Mouse (Mus musculus) intestine, postnatal 0 days (tissue): Measurements from ENCODE around the gene Lrfn1. TPM values are rescaled to one million over a fixed set of nuclear protein-coding genes. Genes with fewer than 3 reads are reported as not detected.

Experiments
- ATAC-seq: fragments of 200-750 bp; cut with Nextera tagmentation; 2 replicates; pipeline ENCODE4 v1.8.0; 2017; ENCODE audit warnings: mild to moderate bottlenecking, moderate TSS enrichment, moderate library complexity
- H3K27ac ChIP-seq: fragments of 300-500 bp; sonication (generic); 2 replicates; pipeline ENCODE4 v1.5.1; 2014; ENCODE audit warnings: mild to moderate bottlenecking, low read depth, low read length, moderate library complexity
- H3K27me3 ChIP-seq: fragments of 300-500 bp; sonication (generic); replicated peaks from 2 replicates; pipeline ENCODE4 v1.6.1; 2014; ENCODE audit warnings: low read length, mixed read lengths; ENCODE audit not compliant: control insufficient read depth, insufficient read depth
- H3K36me3 ChIP-seq: fragments of 300-500 bp; sonication (generic); 2 replicates; pipeline ENCODE4 v1.6.1; 2014; ENCODE audit warnings: mild to moderate bottlenecking, moderate library complexity; ENCODE audit not compliant: control insufficient read depth, insufficient read depth
- H3K4me1 ChIP-seq: fragments of 300-500 bp; sonication (generic); replicated peaks from 2 replicates; pipeline ENCODE4 v1.6.1; 2014; ENCODE audit warnings: antibody characterized with exemption, low read length, mixed read lengths; ENCODE audit not compliant: control insufficient read depth, insufficient read depth
- H3K4me2 ChIP-seq: fragments of 300-500 bp; sonication (generic); replicated peaks from 2 replicates; pipeline ENCODE4 v1.6.1; 2014; ENCODE audit warnings: low read depth, mild to moderate bottlenecking, moderate library complexity
- H3K4me3 ChIP-seq: fragments of 300-500 bp; sonication (generic); 2 replicates; pipeline ENCODE4 v1.5.1; 2014; ENCODE audit warnings: low read depth, low read length
- H3K9ac ChIP-seq: fragments of 300-500 bp; sonication (generic); 2 replicates; pipeline ENCODE4 v1.6.1; 2014; ENCODE audit warnings: mild to moderate bottlenecking, low read depth, low read length
- H3K9me3 ChIP-seq: fragments of 300-500 bp; sonication (generic); 2 replicates; pipeline ENCODE4 v1.6.1; 2016; ENCODE audit warnings: mixed run types; ENCODE audit not compliant: control insufficient read depth
- CTCF ChIP-seq: sonication (generic); IDR thresholded peaks from 2 replicates; pipeline ENCODE4 v1.5.1; 2016; ENCODE audit warnings: low read depth, mild to moderate bottlenecking, control low read depth, antibody characterized with exemption, moderate library complexity
- WGBS: fragments of 180-500 bp; shearing (Covaris S2); extraction: QIAGEN DNeasy Blood & Tissue Kit; methylation state at CpG from one replicate; pipeline ENCODE4 v1.1.7; 2014; 5-methylcytosine and 5-hydroxymethylcytosine counted together
- polyA plus RNA-seq: library from polyadenylated mRNA; unstranded; fragments of >200 nt; fragmentation: Nextera tagmentation; extraction: Ambion mirVana; gene quantifications from 2 replicates; pipeline ENCODE4 v1.2.1, GENCODE M21; 2015

Gene Lrfn1
- polyA plus RNA-seq, result 0.55 and 0.82 TPM in 2 replicates

GRCm38 (mm10) chr7:28451531-28452360 lies at the start of gene Lrfn1:
Gene Lrfn1, plus strand, starts transcription at chr7:28451980.
- H3K27me3 ChIP-seq, result no peaks in the 10 kb centered on the region
- no peaks in the 10 kb centered on the region for H3K36me3 ChIP-seq
- under 1% methylated on average over 53 of the region's 97 CpGs for WGBS
- no peak for TF ChIP-seq CTCF
- ATAC-seq, result 0 out of 2 replicates have a peak, but pooled peaks have one; percentile 39
- H3K4me3 ChIP-seq, result peak within 1 kb of the TSS; percentile 59
- no peaks in the 10 kb centered on the region for H3K4me1 ChIP-seq
- H3K9me3 ChIP-seq, result no peaks in the 10 kb centered on the region
- peak within 1 kb of the TSS; percentile 59 for H3K9ac ChIP-seq
- H3K4me2 ChIP-seq, result peak within 1 kb of the TSS; percentile 92
- no peak within 1 kb of the TSS for H3K27ac ChIP-seq

- 0 out of 2 replicates have a peak, but pooled peaks cover 7% of the 10 kb centered on the region for H3K4me1 ChIP-seq
- H3K4me3 ChIP-seq, result no peak overlapping the region
- no peak overlapping the region for H3K4me2 ChIP-seq
- peak overlapping the region; percentile 82 for H3K27ac ChIP-seq
- no peaks in the 10 kb centered on the region for H3K9me3 ChIP-seq
- peak; percentile 87 for ATAC-seq
- WGBS, result 40% methylated on average over 3 of the region's 3 CpGs
- no peak for TF ChIP-seq CTCF
- no peak overlapping the region for H3K9ac ChIP-seq
- no peaks in the 10 kb centered on the region for H3K27me3 ChIP-seq
- peaks cover 72% of the 10 kb centered on the region for H3K36me3 ChIP-seq
These were observed 40.8 kb upstream of the Lrfn1 start for GRCm38 (mm10) chr7:28410841-28411475.

GRCm38 (mm10) chr7:28412826-28413225 lies 39.0 kb upstream of the Lrfn1 start:
- H3K4me2 ChIP-seq, result no peak overlapping the region
- peak; percentile 58 for TF ChIP-seq CTCF
- H3K4me3 ChIP-seq, result no peak overlapping the region
- H3K9me3 ChIP-seq, result no peaks in the 10 kb centered on the region
- 63% methylated on average over 4 of the region's 4 CpGs for WGBS
- H3K27me3 ChIP-seq, result no peaks in the 10 kb centered on the region
- H3K9ac ChIP-seq, result no peak overlapping the region
- 0 out of 2 replicates have a peak, but pooled peaks cover 7% of the 10 kb centered on the region for H3K4me1 ChIP-seq
- no peak overlapping the region for H3K27ac ChIP-seq
- H3K36me3 ChIP-seq, result peaks cover 65% of the 10 kb centered on the region
- no peak for ATAC-seq

- H3K36me3 ChIP-seq, result peaks cover 42% of the 10 kb centered on the region
- no peaks in the 10 kb centered on the region for H3K9me3 ChIP-seq
- H3K27me3 ChIP-seq, result no peaks in the 10 kb centered on the region
- no peaks in the 10 kb centered on the region for H3K4me1 ChIP-seq
- no peak overlapping the region for H3K9ac ChIP-seq
- no peak overlapping the region for H3K4me2 ChIP-seq
- no peak overlapping the region for H3K4me3 ChIP-seq
- no peak for ATAC-seq
- H3K27ac ChIP-seq, result no peak overlapping the region
- peak; percentile 45 for TF ChIP-seq CTCF
These were observed 34.4 kb upstream of the Lrfn1 start for GRCm38 (mm10) chr7:28417368-28417767.

- no peaks in the 10 kb centered on the region for H3K9me3 ChIP-seq
- H3K36me3 ChIP-seq, result peaks cover 42% of the 10 kb centered on the region
- H3K9ac ChIP-seq, result no peak overlapping the region
- no peak overlapping the region for H3K4me3 ChIP-seq
- no peak for ATAC-seq
- H3K4me2 ChIP-seq, result no peak overlapping the region
- H3K4me1 ChIP-seq, result no peaks in the 10 kb centered on the region
- H3K27ac ChIP-seq, result no peak overlapping the region; the same call in 1 of the 2 replicates
- no peak for TF ChIP-seq CTCF
- no peaks in the 10 kb centered on the region for H3K27me3 ChIP-seq
- WGBS, result 60% methylated on average over 8 of the region's 8 CpGs
These were observed 33.6 kb upstream of the Lrfn1 start for GRCm38 (mm10) chr7:28418096-28418670.

GRCm38 (mm10) chr7:28419416-28419815 lies 32.4 kb upstream of the Lrfn1 start:
- WGBS, result 80% methylated on average over 2 of the region's 2 CpGs
- TF ChIP-seq CTCF, result no peak
- ATAC-seq, result no peak
- H3K9ac ChIP-seq, result no peak overlapping the region
- H3K27me3 ChIP-seq, result no peaks in the 10 kb centered on the region
- no peak overlapping the region for H3K4me3 ChIP-seq
- H3K27ac ChIP-seq, result no peak overlapping the region
- H3K9me3 ChIP-seq, result no peaks in the 10 kb centered on the region
- H3K4me1 ChIP-seq, result no peaks in the 10 kb centered on the region
- no peak overlapping the region for H3K4me2 ChIP-seq
- H3K36me3 ChIP-seq, result peaks cover 39% of the 10 kb centered on the region
